Mouse (Mus musculus) small intestine, adult 2 months (tissue): ENCODE measurements around the gene Csn3. TPM values are rescaled to one million over a fixed set of nuclear protein-coding genes. Genes with fewer than 3 reads are reported as not detected.

ENCODE experiments used
- H3K27ac ChIP-seq: fragments of 200-500 bp; 2 replicates; pipeline ENCODE4 v1.5.1; 2012; ENCODE audit warnings: low read depth, low read length, control low read depth, inconsistent platforms; ENCODE audit not compliant: insufficient read depth
- H3K27me3 ChIP-seq: fragments of 200-500 bp; 2 replicates; pipeline ENCODE4 v1.6.1; 2012; ENCODE audit warnings: mild to moderate bottlenecking, moderate library complexity, low read length, inconsistent platforms; ENCODE audit not compliant: control insufficient read depth, insufficient read depth
- H3K36me3 ChIP-seq: fragments of 200-500 bp; 2 replicates; pipeline ENCODE4 v1.6.1; 2012; ENCODE audit warnings: mild to moderate bottlenecking, low read length, control low read depth, inconsistent platforms; ENCODE audit not compliant: control insufficient read depth, insufficient read depth
- H3K4me1 ChIP-seq: fragments of 200-500 bp; 2 replicates; pipeline ENCODE4 v1.6.1; 2012; ENCODE audit warnings: low read length, inconsistent platforms, mixed read lengths; ENCODE audit not compliant: control insufficient read depth, insufficient read depth, insufficient read length
- H3K4me3 ChIP-seq: fragments of 200-500 bp; 2 replicates; pipeline ENCODE4 v1.5.1; 2012; ENCODE audit warnings: low read depth, mild to moderate bottlenecking, control low read depth, inconsistent platforms, low read length, moderate library complexity
- CTCF ChIP-seq: fragments of 200-500 bp; IDR thresholded peaks from 2 replicates; pipeline ENCODE4 v1.5.1; 2012; ENCODE audit warnings: low read depth, mild to moderate bottlenecking, control low read depth, inconsistent platforms, low read length, moderate library complexity, mixed read lengths; ENCODE audit not compliant: insufficient replicate concordance, insufficient read length; ENCODE audit errors: extremely low read depth
- POLR2A ChIP-seq: fragments of 200-500 bp; IDR thresholded peaks from 2 replicates; pipeline ENCODE4 v1.6.1; 2012; ENCODE audit warnings: low read depth, mild to moderate bottlenecking, control low read depth, inconsistent platforms, low read length, moderate library complexity
- WGBS: fragments of 180-500 bp; shearing (Covaris S2); methylation state at CpG from one replicate; pipeline ENCODE4 v1.1.7; 2018; 5-methylcytosine and 5-hydroxymethylcytosine counted together
- polyA plus RNA-seq: library from polyadenylated mRNA; depleted of rRNA; stranded (reverse); fragments of >200 nt; gene quantifications from 2 replicates; pipeline ENCODE4 v1.2.3, GENCODE M21; 2012; rRNA removed

Gene Csn3
- polyA plus RNA-seq = not detected in 2 replicates

DNA sequence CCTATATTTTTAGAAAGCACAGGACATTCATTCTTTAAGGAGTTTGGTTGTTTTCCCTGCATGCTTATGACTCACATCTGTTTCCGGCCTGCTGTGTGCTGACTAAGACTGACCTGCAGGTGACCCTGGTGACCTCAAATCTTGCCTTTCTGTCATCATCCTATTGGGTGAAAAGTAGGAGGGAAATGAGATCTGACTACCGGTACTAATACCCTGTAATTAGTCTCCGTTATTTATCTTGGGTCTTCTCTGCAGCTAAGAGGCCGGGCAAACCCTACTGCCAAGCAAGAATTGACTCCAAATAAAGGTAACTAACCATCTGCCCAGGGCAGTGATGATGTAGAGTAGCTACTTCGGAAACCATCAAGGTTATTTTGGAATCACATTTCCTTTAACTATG, at the start of gene Csn3:
TSS of gene Csn3 (plus strand) at position 208 of the 400 bp plus-strand sequence.
- Histone ChIP-seq H3K36me3 (no peaks in the 10 kb centered on the region), H3K4me1 (no peaks in the 10 kb centered on the region), H3K27me3 (no peaks in the 10 kb centered on the region), H3K27ac (no peak within 1 kb of the TSS), H3K4me3 (no peak within 1 kb of the TSS)
- WGBS = 43% methylated on average over 5 of the region's 5 CpGs
- TF ChIP-seq CTCF (no peak), POLR2A (no peak)

DNA sequence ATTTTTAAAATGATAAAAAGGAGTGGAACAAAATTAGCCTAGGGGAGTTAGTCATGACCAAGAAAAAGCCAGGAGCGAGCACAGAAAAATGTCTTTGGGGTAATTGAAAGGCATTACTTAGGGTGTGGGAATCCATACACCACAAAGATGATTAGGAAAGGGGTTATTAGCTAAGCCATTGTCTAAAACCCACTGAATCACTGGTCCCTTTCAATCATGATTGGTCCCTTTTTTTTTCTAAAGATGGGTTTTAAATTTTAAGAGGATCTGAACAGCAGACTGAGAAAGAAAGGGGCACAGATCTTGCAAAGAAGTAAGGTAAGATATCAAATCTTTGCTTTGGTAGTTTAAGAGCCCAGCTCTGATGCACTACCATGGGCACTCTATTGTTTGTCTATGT, 40.6 kb upstream of the Csn3 start, which contains the start of gene Odam:
TSS of gene Odam (plus strand) at position 301 of the 400 bp plus-strand sequence.
- no peaks in the 10 kb centered on the region for H3K4me1 ChIP-seq
- H3K4me3 ChIP-seq = no peak within 1 kb of the TSS
- no peaks in the 10 kb centered on the region for H3K27me3 ChIP-seq
- H3K27ac ChIP-seq = no peak within 1 kb of the TSS
- WGBS = 82% methylated on average over 1 of the region's 1 CpGs
- H3K36me3 ChIP-seq = no peaks in the 10 kb centered on the region
- no peak for TF ChIP-seq CTCF
- no peak for TF ChIP-seq POLR2A

DNA sequence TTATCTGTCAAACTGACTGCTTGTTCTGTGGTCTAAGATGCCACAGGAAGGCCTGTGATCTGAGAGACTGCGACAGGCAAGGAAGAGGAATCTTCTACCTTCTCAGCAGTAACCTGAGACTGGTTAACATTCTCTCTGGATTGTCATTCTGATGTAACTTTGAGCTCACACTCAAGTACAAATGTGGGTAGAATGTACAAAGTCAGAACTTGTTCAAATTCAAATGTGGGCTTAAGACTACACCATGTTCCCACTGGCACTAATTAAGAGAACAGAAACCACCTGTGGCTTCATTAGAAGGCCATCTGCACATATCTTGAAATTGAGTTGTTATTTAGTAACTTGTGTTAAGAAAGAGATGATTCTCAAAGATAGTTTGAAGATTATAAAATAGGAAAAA, 6.2 kb downstream of the Csn3 start:
- WGBS = 55% methylated on average over 1 of the region's 1 CpGs
- H3K4me3 ChIP-seq = no peak overlapping the region
- H3K27me3 ChIP-seq = no peaks in the 10 kb centered on the region
- H3K4me1 ChIP-seq = no peaks in the 10 kb centered on the region
- H3K36me3 ChIP-seq = no peaks in the 10 kb centered on the region
- TF ChIP-seq POLR2A = no peak
- no peak for TF ChIP-seq CTCF
- H3K27ac ChIP-seq = no peak overlapping the region

DNA sequence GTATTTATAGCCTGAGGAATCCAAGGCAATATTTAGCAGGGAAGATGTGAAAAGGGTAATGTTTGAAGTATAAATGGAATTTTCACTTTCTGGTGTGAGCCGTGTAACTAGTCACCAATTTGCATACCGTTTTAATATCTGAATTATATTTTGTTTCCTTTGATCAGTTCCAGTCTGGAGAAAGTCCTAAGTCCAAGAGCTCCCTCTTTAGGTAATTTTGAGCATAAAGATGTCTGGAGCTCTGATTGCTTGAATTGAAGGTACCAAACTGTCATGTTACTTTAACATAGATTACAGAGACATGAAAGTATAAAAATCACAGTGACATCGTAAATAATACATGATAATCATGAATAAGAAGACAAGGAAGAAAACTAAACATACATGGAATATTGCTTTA, 15.4 kb downstream of the Csn3 start:
- 36% methylated on average over 3 of the region's 3 CpGs for WGBS
- no peaks in the 10 kb centered on the region for H3K36me3 ChIP-seq

DNA sequence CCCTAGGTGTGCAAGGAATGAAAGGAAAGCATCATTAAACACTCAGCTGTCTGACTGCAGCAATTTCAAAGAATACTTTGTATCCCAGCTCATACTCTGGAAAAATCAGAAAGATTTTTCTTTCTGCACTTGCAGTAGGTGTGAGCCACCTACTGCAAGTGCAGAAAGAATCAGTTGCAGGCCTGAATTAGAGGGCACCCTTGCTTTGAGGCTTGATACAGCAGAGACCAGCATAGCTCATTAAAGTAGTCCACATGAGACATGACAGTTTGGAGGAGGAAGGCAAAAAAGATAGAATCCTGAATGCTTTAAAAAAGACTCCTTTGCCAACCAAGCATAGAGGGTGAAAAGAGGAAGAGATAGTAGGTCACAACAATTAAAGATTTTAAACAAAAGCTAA, 17.1 kb downstream of the Csn3 start:
- TF ChIP-seq POLR2A = no peak
- TF ChIP-seq CTCF = no peak
- Histone ChIP-seq H3K4me3 (no peak overlapping the region), H3K36me3 (no peaks in the 10 kb centered on the region), H3K27me3 (no peaks in the 10 kb centered on the region), H3K27ac (no peak overlapping the region), H3K4me1 (no peaks in the 10 kb centered on the region)

More for the DNA sequence above, 15.4 kb downstream of the Csn3 start:
- H3K4me3 ChIP-seq = no peak overlapping the region
- H3K4me1 ChIP-seq = no peaks in the 10 kb centered on the region
- H3K27me3 ChIP-seq = no peaks in the 10 kb centered on the region
- H3K27ac ChIP-seq = no peak overlapping the region
- no peak for TF ChIP-seq POLR2A
- TF ChIP-seq CTCF = no peak

DNA sequence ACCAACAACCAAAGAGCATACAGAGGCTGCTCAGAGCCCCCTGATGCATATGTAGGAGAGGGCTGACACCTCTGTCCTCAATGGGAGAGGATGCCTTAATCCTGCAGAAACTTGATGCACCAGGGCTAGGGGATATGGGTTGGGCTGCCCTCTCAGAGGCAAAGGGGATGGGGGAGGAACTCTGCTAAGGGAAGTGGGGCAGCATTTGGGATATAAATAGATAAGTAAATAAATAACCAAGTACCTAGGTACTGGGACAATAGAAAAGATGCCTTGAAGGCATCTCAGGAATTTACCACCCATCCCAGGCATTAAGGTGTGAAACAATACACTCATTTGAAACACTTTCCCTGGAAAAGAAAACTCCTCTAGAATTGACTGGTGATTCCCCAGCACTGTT, 26.5 kb downstream of the Csn3 start:
- no peak for TF ChIP-seq CTCF
- no peak for TF ChIP-seq POLR2A

DNA sequence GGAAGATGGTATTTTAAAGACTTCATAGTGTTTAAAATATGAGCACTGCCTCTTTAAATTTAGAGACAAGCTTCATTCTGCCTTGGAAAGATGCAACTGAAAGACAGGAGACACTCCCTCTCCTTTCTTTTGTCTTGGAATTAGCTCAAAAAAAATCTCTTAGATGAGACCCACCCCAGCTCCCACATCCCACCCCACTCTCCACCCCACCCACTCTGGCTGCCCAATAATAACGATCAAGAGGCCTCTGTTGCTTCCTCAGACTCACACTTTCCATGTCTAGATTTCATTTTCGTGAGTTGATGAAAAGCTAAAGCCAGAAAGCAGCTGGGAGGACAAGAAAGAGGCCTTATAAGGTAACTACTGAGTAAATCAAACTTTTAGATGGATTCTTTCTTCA, 43.8 kb downstream of the Csn3 start, which contains the start of the genes 2310003L06Rik and Gm28434:
TSS of gene 2310003L06Rik (plus strand) at position 259 of the 400 bp plus-strand sequence.
TSS of gene Gm28434 (plus strand) at position 317 of the 400 bp plus-strand sequence.
- TF ChIP-seq CTCF (no peak), POLR2A (no peak)
- Histone ChIP-seq H3K36me3 (no peaks in the 10 kb centered on the region), H3K4me3 (no peak within 1 kb of the TSS), H3K27ac (no peak within 1 kb of the TSS), H3K4me1 (no peaks in the 10 kb centered on the region), H3K27me3 (no peaks in the 10 kb centered on the region)
- WGBS = 55% methylated on average over 2 of the region's 2 CpGs

More for the DNA sequence above, 26.5 kb downstream of the Csn3 start:
- no peaks in the 10 kb centered on the region for H3K4me1 ChIP-seq
- H3K27me3 ChIP-seq = no peaks in the 10 kb centered on the region
- no peaks in the 10 kb centered on the region for H3K36me3 ChIP-seq
- no peak overlapping the region for H3K27ac ChIP-seq
- no peak overlapping the region for H3K4me3 ChIP-seq
